Mouse (Mus musculus) cerebellum, adult 11 months (tissue): ENCODE results near the gene Gm43638.
"Not testable (repeated sequence)": the region's sequence is repeated elsewhere in the genome, so short reads cannot be mapped to it uniquely, and the experiment has no call there.

Experiments used
- DNase-seq: peaks from one replicate; pipeline ENCODE4 v3.0.0; 2022

Gm43638 gene

DNA sequence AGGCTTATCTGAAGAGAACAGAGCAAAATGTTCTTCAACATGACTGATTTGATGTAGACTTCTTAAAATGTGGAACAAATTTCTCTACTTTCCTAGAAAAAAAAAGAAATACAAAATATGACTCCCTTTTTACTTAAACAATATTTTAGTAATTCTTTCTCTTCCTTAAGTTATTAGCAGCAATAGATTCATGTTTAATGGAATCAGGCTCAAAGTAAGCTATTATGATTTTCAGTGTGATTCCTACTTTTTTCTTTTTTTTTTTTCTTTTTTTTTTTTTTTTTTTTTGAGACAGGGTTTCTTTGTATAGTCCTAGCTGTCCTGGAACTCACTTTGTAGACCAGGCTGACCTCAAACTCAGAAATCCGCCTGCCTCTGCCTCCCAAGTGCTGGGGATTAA is at the start of gene Gm43638:
TSS of gene Gm43638 (minus strand) at position 101 of the 400 bp plus-strand sequence.
- not testable (repeated sequence) for DNase-seq

DNA sequence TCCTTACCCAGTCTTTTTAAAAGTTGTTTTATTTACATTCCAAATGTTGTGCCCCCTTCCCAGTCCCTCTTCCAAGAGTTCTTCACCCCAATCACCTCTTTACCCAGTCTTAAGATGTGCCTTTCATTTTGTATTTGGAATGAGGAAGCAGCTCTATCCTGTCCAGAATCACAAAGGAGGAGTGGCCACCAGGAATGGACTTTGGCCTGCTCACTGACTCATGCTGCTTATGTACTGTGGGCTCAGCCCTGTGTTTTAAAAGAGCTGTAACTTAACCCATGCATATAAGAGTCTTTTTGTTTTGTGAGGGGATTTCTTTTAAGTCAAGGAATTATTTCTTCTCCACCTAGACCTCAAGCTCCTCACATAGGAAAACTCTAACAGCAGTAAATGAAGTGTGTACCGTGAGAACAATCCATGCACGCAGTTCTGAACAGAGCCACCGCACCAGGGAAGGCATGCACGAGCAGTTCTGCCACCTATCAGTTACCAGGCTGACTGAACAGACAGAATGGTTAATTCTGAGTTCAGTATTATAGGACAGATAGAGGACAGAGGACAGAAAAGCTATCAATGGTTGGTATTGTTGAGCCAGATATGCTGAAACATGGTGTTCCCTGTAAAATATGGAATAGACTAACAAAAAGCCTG is 49.5 kb upstream of the Gm43638 start:
- no peak for DNase-seq

DNA sequence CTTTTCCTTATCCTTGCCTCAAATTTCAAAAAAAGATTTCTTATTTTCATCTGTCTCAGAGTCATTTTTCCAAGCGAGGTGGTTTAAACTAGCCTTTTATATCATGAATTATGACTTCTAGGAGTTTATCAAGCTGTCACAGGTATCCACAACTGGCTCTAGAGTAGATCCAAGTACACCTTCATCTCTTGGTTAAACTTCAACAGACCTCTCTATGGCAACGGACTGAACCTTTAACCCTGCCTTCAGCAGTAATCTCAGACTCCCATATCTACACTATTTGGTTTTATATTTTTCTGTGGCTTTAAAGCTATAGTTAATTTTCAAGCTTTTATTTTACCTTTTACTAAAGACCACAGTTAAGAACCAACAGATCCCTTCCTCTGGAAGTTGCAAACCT is 45.7 kb upstream of the Gm43638 start:
- DNase-seq, result no peak

DNA sequence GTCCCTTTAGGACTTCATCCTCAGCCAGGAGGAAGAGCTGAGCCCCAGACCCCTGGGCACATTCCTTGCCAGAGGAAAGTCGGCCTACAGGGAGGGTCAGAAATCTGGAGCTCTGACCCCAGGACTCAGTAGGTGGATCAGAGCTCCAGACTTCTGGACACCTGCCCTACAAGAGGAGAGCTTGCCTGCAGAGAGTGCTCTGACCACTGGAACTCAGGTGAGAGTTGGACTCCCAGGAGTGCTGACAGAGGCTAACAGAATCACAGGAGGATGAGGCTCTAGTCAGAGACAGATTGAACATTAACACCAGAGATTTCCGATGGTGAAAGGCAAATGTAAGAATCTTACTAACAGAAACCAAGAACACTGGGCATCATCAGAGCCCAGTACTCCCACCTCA is 37.0 kb upstream of the Gm43638 start:
- DNase-seq, result not testable (repeated sequence)

DNA sequence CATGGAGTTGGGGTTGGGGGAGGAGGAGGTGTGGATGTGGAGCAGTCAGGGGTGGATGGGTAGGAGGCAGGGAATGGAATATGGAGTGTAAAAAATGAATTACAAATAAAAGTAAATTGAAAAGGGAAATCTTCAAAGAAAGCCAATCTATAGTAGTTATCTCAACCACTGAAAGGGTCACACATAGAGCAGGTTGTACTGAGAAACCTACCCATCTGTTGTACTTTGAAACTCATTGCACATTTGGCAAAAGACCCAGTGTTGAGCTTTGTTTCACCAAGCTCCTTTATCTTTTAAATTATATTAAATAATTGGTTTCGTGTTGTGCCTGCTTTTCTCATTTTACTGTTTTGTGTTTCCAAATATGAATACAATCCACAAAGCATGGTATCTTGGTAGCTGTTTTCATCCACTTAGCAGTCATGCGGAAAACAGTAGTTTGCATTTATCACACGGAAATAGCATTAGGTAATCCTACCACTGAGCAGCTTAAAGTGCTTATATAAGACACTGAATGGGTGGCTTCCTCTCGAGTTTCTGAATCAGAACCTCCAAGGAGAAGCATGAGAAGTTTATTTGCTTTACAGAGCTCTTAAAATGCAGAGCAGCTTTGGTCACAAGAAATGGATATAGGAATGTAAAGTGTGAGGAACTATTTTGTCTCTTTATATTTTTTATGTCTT is 19.3 kb upstream of the Gm43638 start:
- no peak for DNase-seq

DNA sequence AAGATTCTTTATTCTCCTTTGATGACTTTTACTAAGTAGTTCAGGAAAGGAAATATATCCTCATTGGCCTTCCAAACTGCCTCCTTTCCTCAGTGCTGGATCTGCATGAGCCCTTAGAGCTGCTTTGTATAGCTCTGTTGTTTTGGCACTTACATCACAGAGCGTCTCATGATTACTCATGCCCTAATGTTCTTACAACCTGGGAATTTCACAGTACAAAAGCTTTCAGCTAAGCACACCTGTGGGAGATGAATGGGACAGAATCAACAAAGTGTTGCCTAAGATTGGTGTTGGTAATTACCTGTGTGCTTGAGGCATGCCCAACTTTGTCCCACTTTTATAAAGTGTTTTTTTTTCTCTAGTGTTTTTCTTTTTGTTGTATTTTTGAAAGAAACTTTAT is 16.1 kb upstream of the Gm43638 start:
- no peak for DNase-seq

DNA sequence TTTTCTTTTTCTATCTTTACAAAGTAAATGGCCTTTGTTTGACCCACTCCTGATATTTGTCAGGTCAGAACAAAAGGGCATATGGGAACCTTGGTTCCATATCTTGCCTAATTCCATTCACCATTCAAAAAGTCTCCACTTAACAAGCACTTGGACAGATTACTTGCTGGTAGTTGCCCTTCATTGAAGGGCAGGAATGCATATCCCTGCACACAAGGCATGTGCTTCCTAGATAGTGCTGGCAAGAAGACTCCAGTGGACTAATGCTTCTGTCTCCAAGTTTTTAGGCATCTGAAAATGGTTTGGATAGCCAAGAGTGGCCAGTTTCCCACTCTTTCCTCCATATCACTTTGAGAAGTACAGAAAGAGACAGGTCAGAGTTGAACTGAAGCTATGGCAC is 12.7 kb upstream of the Gm43638 start:
- DNase-seq, result no peak

DNA sequence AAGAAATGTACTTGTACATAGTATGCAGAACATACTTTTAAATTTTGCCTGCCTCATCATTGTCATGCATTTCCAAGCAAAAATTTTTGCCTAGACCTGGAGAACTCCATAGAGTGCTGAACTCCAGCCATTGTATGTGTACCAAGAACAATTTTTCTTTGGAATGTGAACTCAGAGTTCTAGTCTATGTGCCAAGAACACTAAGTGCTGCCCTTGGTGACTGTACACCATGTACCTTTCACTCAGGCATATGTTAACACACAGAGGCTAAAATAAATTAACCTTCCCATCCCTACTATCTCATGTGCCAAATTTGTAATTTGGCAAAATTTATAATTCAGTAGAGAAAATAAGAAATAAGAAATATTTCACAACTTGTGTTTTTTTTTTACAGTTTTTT is 12.3 kb upstream of the Gm43638 start:
- DNase-seq, result no peak

DNA sequence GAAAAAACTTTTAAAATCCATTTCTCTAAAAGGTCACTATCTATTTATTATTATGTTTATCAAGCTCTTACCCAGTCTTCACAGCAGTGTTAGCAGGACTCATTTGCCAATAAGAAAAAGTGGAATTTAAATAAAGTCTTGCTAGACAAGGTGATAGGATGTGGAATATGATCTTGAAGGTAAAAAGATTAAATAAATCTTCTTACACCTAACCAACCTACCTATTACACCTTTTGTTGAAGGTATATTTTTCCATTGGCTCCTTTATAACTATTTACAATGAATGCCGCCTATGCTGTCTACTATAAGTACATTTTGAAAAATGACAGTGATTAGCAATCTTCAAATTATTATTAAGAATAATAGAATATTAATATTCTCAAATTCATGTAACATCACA is 4.2 kb upstream of the Gm43638 start, which contains the start of gene Ugt2a1:
TSS of gene Ugt2a1 (minus strand) at position 101 of the 400 bp plus-strand sequence.
- DNase-seq, result no peak

DNA sequence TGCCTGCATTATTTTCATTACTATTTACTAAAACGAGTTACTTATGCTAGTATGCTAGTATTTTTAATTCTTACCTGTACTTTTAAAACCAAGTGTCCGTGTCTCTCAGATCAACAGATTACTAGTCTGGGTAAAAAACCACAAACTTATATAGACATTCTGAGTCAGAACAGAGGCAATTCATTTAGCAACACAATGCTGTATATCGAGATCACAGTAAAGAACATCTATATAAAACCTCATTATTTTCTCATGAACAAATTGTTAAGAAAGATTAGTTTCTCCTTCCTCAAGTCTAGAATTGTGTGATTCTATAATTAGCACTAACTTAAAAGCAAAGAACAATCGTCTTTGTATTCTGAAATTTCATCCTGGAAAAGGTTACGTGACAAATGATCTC is 4.4 kb downstream of the Gm43638 start, which contains the start of gene Ugt2a2:
TSS of gene Ugt2a2 (minus strand) at position 101 of the 400 bp plus-strand sequence.
- no peak for DNase-seq

DNA sequence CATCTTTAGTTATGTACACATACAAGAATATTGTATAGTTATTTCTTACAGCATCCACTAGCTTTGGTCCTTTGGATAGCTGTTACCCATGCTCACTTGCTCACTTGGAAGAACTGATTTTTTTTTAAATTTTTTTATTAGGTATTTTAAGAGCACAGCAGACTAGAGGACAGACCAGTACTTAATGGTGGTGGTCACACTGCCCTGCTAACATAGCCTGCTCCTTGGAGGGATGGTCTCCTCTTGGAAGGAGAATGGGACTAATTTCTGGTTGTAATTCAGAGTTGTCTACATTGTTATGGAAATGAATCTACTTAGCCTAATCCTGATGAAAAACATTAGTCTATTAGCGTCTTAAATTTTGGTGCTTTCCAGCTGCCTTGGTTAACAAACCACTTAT is 27.8 kb downstream of the Gm43638 start:
- no peak for DNase-seq

DNA sequence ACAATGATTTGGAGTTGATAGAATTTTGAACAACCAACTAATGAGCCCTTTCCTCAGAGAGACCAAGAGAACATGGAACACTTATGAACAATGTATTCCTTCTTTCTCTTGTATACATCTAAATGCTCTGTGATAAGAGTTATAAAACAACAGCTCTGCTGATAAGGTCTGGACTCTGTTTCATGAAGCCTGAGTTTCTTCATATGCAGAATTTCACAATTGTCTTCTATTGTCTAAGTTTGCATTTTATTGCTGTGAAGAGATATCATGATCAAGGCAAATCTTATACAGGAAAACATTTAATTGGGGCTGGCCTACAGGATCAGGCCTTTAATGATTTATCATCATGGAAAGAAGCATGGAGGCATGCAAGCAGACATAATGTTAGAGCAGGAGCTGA is 28.9 kb downstream of the Gm43638 start:
- no peak for DNase-seq

DNA sequence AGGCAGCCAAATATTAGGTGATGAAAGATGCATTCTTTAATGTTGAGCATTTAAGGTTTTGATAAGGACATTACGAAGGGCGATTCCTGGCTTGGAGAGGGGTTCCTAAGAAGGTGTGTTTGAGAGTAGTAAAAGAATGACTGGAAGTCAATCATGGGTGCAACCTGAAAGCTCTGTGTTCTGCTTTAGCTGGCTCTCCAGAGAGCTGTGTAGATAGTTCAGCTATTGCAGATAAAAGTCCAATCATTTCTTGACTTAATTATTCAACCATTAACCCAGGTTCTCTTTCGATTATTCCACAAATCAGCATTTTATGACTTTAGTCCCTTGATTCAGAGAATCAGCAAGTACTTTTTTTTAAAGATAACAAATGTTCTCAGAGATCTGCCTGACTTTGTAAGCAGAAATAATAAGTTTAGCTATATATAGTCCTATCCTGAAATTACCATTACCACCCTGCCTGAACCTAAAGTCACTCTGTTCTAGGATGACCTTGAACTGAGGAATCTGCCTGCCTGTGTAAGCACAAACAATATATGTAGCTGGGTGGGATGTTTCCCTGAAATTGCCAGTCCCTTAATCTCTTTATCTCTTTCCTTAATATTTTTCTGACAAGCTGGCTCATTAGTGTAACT is 30.3 kb downstream of the Gm43638 start:
- no peak for DNase-seq

DNA sequence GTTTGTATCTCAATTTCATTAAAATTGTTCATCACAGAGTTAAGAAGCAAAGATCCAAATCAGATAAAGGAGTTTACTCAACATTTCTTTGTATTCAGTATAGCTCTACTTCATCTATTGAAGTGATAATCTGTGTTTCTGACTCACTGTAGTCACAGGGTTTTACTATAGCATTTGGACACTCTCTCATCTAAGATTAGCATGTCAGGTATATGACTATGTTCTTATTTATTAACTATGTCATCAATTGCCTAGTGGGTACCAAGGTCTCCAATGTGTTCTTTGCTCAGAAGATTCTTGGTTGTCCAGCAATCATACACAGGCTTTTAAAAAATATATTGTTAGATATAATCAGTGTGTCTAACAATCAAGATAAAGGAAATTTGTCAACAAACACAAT is 31.1 kb downstream of the Gm43638 start:
- DNase-seq, result no peak

DNA sequence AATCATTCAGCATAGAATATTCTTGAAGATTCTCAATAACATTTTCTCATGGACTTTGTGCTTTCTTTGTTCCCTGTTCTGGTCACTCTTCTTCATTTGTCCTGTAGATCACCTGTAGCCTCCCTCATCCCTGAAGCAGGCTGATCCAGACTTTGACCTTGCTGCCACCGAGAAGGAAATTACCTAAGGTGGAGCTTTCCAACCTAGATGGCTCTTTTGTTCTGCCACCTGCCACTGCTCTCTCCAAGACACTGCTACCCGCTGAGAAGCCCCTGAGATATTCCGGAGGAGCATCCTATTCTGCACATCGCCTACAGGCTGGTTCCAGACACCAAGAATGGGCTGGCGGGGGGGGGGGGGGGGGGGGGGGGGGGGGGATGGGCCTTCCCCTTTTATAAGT is 34.1 kb downstream of the Gm43638 start:
- DNase-seq, result not testable (repeated sequence)

DNA sequence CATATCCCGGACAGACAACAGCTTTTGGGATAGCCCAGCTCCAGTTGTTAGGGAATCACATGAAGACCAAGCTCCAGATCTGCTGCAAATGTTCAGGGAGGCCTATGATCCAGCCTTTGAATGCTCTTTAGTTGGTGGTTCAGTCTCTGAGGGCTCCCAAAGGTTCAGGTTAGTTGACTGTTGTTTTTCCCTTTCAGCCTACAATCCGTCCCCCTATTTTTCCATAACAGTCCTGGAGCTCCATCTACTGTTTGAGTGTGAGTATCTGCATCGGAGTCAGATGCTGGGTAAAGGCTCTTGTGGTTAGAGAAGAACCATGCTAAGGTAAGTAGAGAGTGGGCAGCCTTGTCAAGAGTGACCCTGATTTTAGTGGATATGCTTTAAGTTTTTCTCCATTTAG is 50.3 kb downstream of the Gm43638 start:
- no peak for DNase-seq

DNA sequence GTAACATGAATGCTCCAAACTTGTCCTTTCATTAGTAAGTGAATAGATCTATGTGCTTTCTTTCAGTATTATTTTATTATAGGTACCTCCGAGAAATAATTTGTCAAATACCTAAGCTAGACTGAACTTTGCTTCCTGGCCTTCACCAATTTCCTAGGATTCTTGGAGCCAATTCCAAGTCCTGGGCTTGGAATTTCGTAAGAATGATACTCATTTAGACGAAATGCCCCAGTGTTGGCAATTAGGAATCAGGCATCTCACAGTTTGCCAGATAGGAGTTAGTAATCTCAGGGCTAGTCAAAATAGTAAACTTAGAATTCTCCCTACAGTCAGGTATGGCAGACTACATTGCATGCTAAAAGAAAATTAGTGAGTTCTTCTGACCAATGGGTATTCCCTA is 60.9 kb downstream of the Gm43638 start:
- no peak for DNase-seq

DNA sequence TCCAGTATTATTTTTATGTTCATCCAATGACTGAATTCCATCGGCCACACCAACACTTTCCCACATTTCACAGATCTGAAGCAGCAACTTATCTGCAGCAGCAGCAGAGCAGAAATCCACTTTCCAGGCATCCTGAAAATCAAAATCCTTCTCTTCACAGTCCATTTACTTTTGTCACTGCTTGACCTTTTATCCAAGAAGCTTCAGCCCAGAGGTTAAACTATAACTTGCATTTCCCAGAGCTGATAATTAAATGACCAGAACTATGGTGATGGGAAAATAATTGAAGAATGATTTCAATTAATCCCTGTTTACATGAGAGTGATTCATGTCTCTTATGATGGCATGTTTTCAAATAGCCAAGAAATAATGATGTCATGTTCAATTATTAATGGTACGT is 62.6 kb downstream of the Gm43638 start, which contains the start of gene Ugt2b38:
TSS of gene Ugt2b38 (minus strand) at position 163 of the 400 bp plus-strand sequence.
- not testable (repeated sequence) for DNase-seq
